Mouse (Mus musculus) cerebellum, adult 2 months (tissue): ENCODE results near the gene Phf1. TPM values are rescaled to one million over a fixed set of nuclear protein-coding genes. Genes with fewer than 3 reads are reported as not detected.

ENCODE experiments used
- DNase-seq, 2 experiments: peaks; one replicate each; pipeline ENCODE4 v3.0.0; 2021
- H3K27ac ChIP-seq: fragments of 200-500 bp; 2 replicates; pipeline ENCODE4 v1.5.1; 2012; ENCODE audit warnings: low read length, control low read depth, inconsistent platforms; ENCODE audit not compliant: insufficient read depth
- H3K27me3 ChIP-seq: fragments of 200-500 bp; 2 replicates; pipeline ENCODE4 v1.6.1; 2012; ENCODE audit warnings: inconsistent platforms, mild to moderate bottlenecking, low read length, moderate library complexity; ENCODE audit not compliant: control insufficient read depth, insufficient read depth
- H3K4me1 ChIP-seq: fragments of 200-500 bp; 2 replicates; pipeline ENCODE4 v1.6.1; 2011; ENCODE audit warnings: low read length; ENCODE audit not compliant: control insufficient read depth, insufficient read depth
- H3K4me3 ChIP-seq: fragments of 200-500 bp; replicated peaks from 2 replicates; pipeline ENCODE3; 2011; ENCODE audit warnings: mild to moderate bottlenecking, low read depth, low read length, control low read depth; ENCODE audit not compliant: insufficient read depth
- CTCF ChIP-seq: fragments of 200-500 bp; IDR thresholded peaks from 2 replicates; pipeline ENCODE4 v1.5.1; 2011; ENCODE audit warnings: low read depth, mild to moderate bottlenecking, control low read depth, low read length, moderate library complexity, borderline replicate concordance; ENCODE audit not compliant: insufficient read depth
- POLR2A ChIP-seq: fragments of 200-500 bp; IDR thresholded peaks from 2 replicates; pipeline ENCODE4 v1.6.1; 2011; ENCODE audit warnings: low read length, control low read depth, borderline replicate concordance; ENCODE audit not compliant: insufficient read depth
- WGBS: fragments of 180-500 bp; shearing (Covaris S2); methylation state at CpG from one replicate; pipeline ENCODE4 v1.1.7; 2018; 5-methylcytosine and 5-hydroxymethylcytosine counted together
- polyA plus RNA-seq: library from polyadenylated mRNA; depleted of rRNA; stranded (reverse); fragments of >200 nt; gene quantifications from 2 replicates; pipeline ENCODE4 v1.2.3, GENCODE M21; 2012; rRNA removed

Gene Phf1
- polyA plus RNA-seq, 1 experiment, result 60.8 TPM

- H3K4me3 ChIP-seq, result no peak overlapping the region
- no peak overlapping the region for H3K27ac ChIP-seq
- no peak for DNase-seq
- WGBS, result 71% methylated on average over 10 of the region's 10 CpGs
- H3K27me3 ChIP-seq, result no peaks in the 10 kb centered on the region
- H3K4me1 ChIP-seq, result no peaks in the 10 kb centered on the region
- no peak for TF ChIP-seq POLR2A
- no peak for TF ChIP-seq CTCF
Observed at GRCm38 (mm10) chr17:26985503-26986179, 52.8 kb downstream of the Phf1 start.

Other genes starting within 250 kb of the Phf1 start
- 20.2 and 21.1 TPM in 2 replicates for gene Crebrf, start 217.4 kb upstream of the Phf1 start, polyA plus RNA-seq
- gene Bnip1, start 152.0 kb upstream of the Phf1 start, polyA plus RNA-seq, result 34.5 and 35.6 TPM in 2 replicates
- gene Nkx2-5, start 88.0 kb upstream of the Phf1 start, polyA plus RNA-seq, result not detected in 2 replicates
- 5.9 and 6.6 TPM in 2 replicates for gene Kifc5b, start 16.0 kb upstream of the Phf1 start, polyA plus RNA-seq
- 176 and 187 TPM in 2 replicates for gene Cuta, start 6.5 kb downstream of the Phf1 start, polyA plus RNA-seq
- 55.9 and 62.5 TPM in 2 replicates for gene Syngap1, start 8.2 kb downstream of the Phf1 start, polyA plus RNA-seq
- 13.9 and 14.7 TPM in 2 replicates for gene Zbtb9, start 40.1 kb downstream of the Phf1 start, polyA plus RNA-seq
- 19.0 and 19.9 TPM in 2 replicates for gene Bak1, start 96.0 kb downstream of the Phf1 start, polyA plus RNA-seq
- 6.5 and 7.6 TPM in 2 replicates for gene Itpr3, start 124.3 kb downstream of the Phf1 start, polyA plus RNA-seq
- 316 and 330 TPM in 2 replicates for gene Uqcc2, start 200.9 kb downstream of the Phf1 start, polyA plus RNA-seq
- 0.76 and 1.4 TPM in 2 replicates for gene Ip6k3, start 234.7 kb downstream of the Phf1 start, polyA plus RNA-seq